Mouse (Mus musculus): ENCODE measurements around the gene Necab3. TPM values are rescaled to one million over a fixed set of nuclear protein-coding genes. Genes with fewer than 3 reads are reported as not detected.

The Necab3 gene
- polyA plus RNA-seq, 1 experiment from 2014 or later: 0.58 TPM

- Histone ChIP-seq H3K27me3 (ENCODE audit: insufficient read depth, low read length) (no peaks in the 10 kb centered on the region), H3K9me3 (replicated peaks; ENCODE audit: low read length) (no peaks in the 10 kb centered on the region), H3K4me1 (replicated peaks; ENCODE audit: insufficient read depth, low read length) (peaks cover 17% of the 10 kb centered on the region), H3K4me2 (ENCODE audit: low read length) (peak overlapping the region; percentile 91), H3K27ac (peak overlapping the region; percentile 77), H3K4me3 (replicated peaks; ENCODE audit: low read depth, low read length) (peak overlapping the region; percentile 84), H3K36me3 (ENCODE audit: insufficient read depth, low read length) (no peaks in the 10 kb centered on the region), H3K9ac (ENCODE audit: low read depth, low read length) (peak overlapping the region; percentile 77)
- ATAC-seq (replicated peaks; ENCODE audit: low FRiP score, low read depth) (peak; percentile 68), DNase-seq (ENCODE audit: low spot score) (peak; percentile 58)
- WGBS: under 1% methylated on average over 50 of the region's 70 CpGs
- TF ChIP-seq CTCF (IDR thresholded peaks at IDR 0.05; ENCODE audit: low read depth): no peak
Measured at GRCm38 (mm10) chr2:154569071-154569748, 10.5 kb upstream of the Necab3 start.

GRCm38 (mm10) chr2:154568329-154569070, 9.8 kb upstream of the Necab3 start:
- Histone ChIP-seq H3K4me1 (replicated peaks; ENCODE audit: insufficient read depth, low read length) (peaks cover 17% of the 10 kb centered on the region), H3K27me3 (ENCODE audit: insufficient read depth, low read length) (no peaks in the 10 kb centered on the region), H3K9me3 (replicated peaks; ENCODE audit: low read length) (no peaks in the 10 kb centered on the region), H3K4me3 (replicated peaks; ENCODE audit: low read depth, low read length) (peak overlapping the region; percentile 84), H3K4me2 (ENCODE audit: low read length) (peak overlapping the region; percentile 91), H3K27ac (peak overlapping the region; percentile 77), H3K36me3 (ENCODE audit: insufficient read depth, low read length) (no peaks in the 10 kb centered on the region), H3K9ac (ENCODE audit: low read depth, low read length) (peak overlapping the region; percentile 77)
- WGBS: 20% methylated on average over 10 of the region's 10 CpGs
- ATAC-seq (replicated peaks; ENCODE audit: low FRiP score, low read depth): no peak
- TF ChIP-seq CTCF (IDR thresholded peaks at IDR 0.05; ENCODE audit: low read depth): no peak
- peak; percentile 52 for DNase-seq (ENCODE audit: low spot score)

GRCm38 (mm10) chr2:154567766-154568165, 9.1 kb upstream of the Necab3 start:
- no peak overlapping the region; the same call in 1 of the 2 replicates for H3K4me3 ChIP-seq (replicated peaks; ENCODE audit: low read depth, low read length)
- WGBS: 54% methylated on average over 2 of the region's 2 CpGs
- peak overlapping the region; percentile 77 for H3K27ac ChIP-seq
- no peak overlapping the region for H3K9ac ChIP-seq (ENCODE audit: low read depth, low read length)
- no peaks in the 10 kb centered on the region for H3K9me3 ChIP-seq (replicated peaks; ENCODE audit: low read length)
- TF ChIP-seq CTCF (IDR thresholded peaks at IDR 0.05; ENCODE audit: low read depth): no peak
- no peak for ATAC-seq (replicated peaks; ENCODE audit: low FRiP score, low read depth)
- peak overlapping the region; percentile 91 for H3K4me2 ChIP-seq (ENCODE audit: low read length)
- H3K27me3 ChIP-seq (ENCODE audit: insufficient read depth, low read length): no peaks in the 10 kb centered on the region
- no peaks in the 10 kb centered on the region for H3K36me3 ChIP-seq (ENCODE audit: insufficient read depth, low read length)
- DNase-seq (ENCODE audit: low spot score): no peak
- H3K4me1 ChIP-seq (replicated peaks; ENCODE audit: insufficient read depth, low read length): peaks cover 17% of the 10 kb centered on the region

GRCm38 (mm10) chr2:154566641-154567040, 8.0 kb upstream of the Necab3 start:
- Histone ChIP-seq H3K27ac (no peak overlapping the region), H3K27me3 (ENCODE audit: insufficient read depth, low read length) (no peaks in the 10 kb centered on the region), H3K9ac (ENCODE audit: low read depth, low read length) (no peak overlapping the region), H3K9me3 (replicated peaks; ENCODE audit: low read length) (no peaks in the 10 kb centered on the region), H3K4me2 (ENCODE audit: low read length) (no peak overlapping the region), H3K4me1 (replicated peaks; ENCODE audit: insufficient read depth, low read length) (peaks cover 17% of the 10 kb centered on the region), H3K36me3 (ENCODE audit: insufficient read depth, low read length) (0 out of 2 replicates have a peak, but pooled peaks cover 3% of the 10 kb centered on the region), H3K4me3 (replicated peaks; ENCODE audit: low read depth, low read length) (no peak overlapping the region)
- peak; percentile 52 for DNase-seq (ENCODE audit: low spot score)
- ATAC-seq (replicated peaks; ENCODE audit: low FRiP score, low read depth): no peak
- no peak for TF ChIP-seq CTCF (IDR thresholded peaks at IDR 0.05; ENCODE audit: low read depth)
- WGBS: 37% methylated on average over 8 of the region's 8 CpGs

GRCm38 (mm10) chr2:154565562-154565961, 6.9 kb upstream of the Necab3 start:
- Histone ChIP-seq H3K27ac (no peak overlapping the region), H3K9me3 (replicated peaks; ENCODE audit: low read length) (no peaks in the 10 kb centered on the region), H3K4me2 (ENCODE audit: low read length) (no peak overlapping the region), H3K27me3 (ENCODE audit: insufficient read depth, low read length) (no peaks in the 10 kb centered on the region), H3K9ac (ENCODE audit: low read depth, low read length) (no peak overlapping the region), H3K36me3 (ENCODE audit: insufficient read depth, low read length) (0 out of 2 replicates have a peak, but pooled peaks cover 3% of the 10 kb centered on the region), H3K4me3 (replicated peaks; ENCODE audit: low read depth, low read length) (no peak overlapping the region), H3K4me1 (replicated peaks; ENCODE audit: insufficient read depth, low read length) (peaks cover 17% of the 10 kb centered on the region)
- TF ChIP-seq CTCF (IDR thresholded peaks at IDR 0.05; ENCODE audit: low read depth): no peak
- ATAC-seq (replicated peaks; ENCODE audit: low FRiP score, low read depth) (no peak), DNase-seq (ENCODE audit: low spot score) (no peak)
- WGBS: 71% methylated on average over 3 of the region's 3 CpGs

- Histone ChIP-seq H3K9ac (ENCODE audit: low read depth, low read length) (no peak overlapping the region), H3K4me2 (ENCODE audit: low read length) (no peak overlapping the region), H3K27ac (no peak overlapping the region), H3K4me1 (replicated peaks; ENCODE audit: insufficient read depth, low read length) (peaks cover 15% of the 10 kb centered on the region), H3K36me3 (ENCODE audit: insufficient read depth, low read length) (0 out of 2 replicates have a peak, but pooled peaks cover 3% of the 10 kb centered on the region), H3K9me3 (replicated peaks; ENCODE audit: low read length) (no peaks in the 10 kb centered on the region), H3K4me3 (replicated peaks; ENCODE audit: low read depth, low read length) (no peak overlapping the region), H3K27me3 (ENCODE audit: insufficient read depth, low read length) (no peaks in the 10 kb centered on the region)
- DNase-seq (ENCODE audit: low spot score) (no peak), ATAC-seq (replicated peaks; ENCODE audit: low FRiP score, low read depth) (0 out of 2 replicates have a peak, but pooled peaks have one; percentile 33)
- no peak for TF ChIP-seq CTCF (IDR thresholded peaks at IDR 0.05; ENCODE audit: low read depth)
- WGBS: 79% methylated on average over 22 of the region's 22 CpGs
Measured at GRCm38 (mm10) chr2:154563612-154564170, 5.0 kb upstream of the Necab3 start.
